Mouse (Mus musculus) cerebellum, postnatal 10 days (tissue): Measurements from ENCODE around the gene Vstm2b.

Experiments used
- DNase-seq, 2 experiments: peaks; one replicate each; pipeline ENCODE4 v3.0.0; 2021; ENCODE audit warnings: mixed read lengths in 2 of 2

Vstm2b gene

DNA sequence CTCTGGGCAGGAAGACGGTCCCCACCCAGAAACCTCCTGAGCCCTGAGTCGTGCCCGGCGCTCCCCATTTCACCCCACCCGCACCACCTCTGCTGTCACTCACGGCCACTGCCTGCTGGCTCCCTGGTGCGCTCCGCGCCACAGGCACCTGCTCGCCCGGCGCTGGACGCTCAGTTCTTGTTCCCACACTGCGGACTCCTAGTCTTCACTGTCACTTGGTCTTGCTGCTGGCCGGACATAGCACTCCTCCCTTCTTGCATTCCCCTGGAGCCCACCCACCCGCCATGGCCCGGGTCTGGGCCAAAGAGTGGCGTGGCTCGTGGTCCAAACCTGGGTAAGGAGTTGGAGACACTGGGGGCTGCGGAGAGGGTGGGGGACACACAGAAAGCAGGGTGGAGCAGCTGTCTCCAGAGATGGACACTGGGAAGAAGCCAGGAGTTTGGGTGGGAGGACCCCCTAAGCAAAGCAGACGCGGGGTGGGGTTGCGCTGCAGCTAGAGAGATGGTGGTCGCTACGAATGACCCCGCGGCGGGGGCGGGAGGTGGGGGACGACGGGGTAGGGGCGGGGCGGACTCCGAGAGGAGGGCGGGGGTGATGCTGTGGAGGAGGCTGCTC is at the start of gene Vstm2b:
Vstm2b (plus strand) TSS at position 233 of the 615 bp plus-strand sequence.
- DNase-seq = peak in 1 of 2 experiments; percentile 34

DNA sequence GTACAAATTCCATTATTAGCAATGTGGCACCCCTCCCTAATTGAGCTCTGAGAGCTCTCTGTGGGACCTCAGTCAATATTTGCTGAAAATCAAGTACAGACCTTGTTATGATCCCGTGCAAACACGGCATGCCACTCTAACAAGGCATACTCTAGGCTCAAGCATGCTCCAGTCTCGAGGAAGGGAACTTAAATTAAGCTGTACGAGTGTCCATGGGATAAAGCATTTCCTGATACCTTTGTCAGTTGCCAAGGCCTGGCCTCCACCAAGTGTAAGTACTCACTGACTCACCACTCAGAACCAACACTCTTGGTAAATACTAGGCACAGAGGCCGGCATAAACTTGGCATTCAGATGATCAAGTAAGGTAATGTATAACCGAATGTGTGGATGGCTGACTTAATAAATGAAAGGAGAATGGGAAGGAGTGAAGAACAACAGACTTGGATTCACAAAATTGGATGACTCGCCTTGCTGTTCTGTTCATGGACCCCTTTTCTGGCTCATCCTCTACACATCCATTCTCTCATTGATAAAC is 42.0 kb upstream of the Vstm2b start:
- no peak for DNase-seq

DNA sequence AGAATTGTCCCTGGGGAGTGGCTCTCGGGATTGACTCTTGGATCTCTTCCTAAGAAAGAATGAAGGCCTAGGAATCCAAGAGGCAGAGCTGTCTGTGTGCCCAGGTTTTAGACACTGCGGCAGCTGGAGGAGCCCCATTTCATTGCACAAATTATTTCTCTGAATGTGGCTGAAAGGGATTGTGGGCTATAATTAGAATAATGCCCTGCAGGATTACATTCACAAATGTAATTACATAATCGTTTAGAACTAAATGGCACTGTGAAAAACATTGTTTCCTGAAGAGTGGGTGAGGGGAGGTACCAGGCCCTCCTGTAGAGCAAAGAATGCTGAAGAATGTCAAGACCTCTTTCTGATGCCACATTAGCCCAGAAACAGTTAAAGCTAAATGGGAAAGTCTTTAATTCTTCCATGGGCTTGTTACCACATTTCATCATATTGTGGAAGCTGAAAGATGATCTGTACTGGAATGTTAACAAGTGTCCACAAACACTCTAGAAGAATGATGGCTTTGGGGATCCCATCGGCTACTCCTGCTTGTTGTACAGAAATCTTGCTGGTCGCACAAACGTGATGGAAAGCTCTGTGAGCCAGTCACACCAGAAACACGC is 24.6 kb upstream of the Vstm2b start:
- DNase-seq = peak; percentile 30 to 40

DNA sequence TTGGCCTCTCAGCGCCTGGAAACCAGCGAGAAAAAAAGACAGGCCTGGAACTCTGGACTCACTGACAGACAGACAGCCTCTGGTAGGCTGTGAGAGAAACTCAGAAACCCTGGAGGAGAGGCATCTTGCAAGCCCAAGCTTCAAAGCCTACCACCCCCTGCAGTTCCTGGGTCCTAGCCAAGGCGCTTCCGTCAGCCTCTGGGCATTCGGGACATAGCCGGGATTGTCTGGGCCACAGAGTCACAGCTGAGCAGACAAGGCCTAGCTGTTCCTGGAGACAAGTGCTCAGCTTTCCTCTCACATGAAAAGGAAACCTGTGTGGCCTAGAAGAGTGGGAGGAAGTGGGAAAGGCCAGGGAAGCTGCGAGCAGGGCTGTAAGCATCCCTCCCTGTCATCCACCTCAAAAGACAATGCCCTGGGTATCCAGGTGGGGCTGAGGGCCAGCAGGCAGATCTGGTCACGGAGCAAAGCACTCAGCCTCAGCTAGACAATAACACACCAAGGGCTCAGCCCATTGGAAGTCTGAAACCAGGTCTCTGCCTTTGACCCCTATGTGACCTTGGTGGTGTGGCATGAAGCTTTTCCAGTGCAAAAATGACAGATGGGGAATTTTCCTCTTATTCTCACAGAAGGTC is 13.2 kb upstream of the Vstm2b start:
- DNase-seq = peak; percentile 85 to 89

DNA sequence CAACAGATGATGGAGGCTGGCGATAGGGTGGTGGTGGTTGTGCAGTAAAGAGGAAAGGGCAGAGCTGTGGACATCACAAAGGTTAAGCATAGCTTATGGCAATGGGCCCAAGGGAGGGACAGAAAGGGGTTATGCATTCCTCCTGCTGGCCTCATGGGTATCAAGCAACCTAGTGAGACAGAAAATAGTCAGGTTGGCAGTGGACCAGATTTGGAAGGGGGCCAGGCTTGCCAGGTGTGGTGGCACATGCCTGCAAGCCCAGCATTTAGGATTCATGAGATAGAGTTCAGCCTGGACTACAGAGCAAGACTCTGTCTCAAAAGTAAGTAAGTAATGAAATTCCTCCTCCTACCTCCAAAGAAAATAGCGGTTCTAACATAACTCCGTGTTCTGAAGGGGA is 9.8 kb upstream of the Vstm2b start:
- peak; percentile 76 to 77 for DNase-seq

DNA sequence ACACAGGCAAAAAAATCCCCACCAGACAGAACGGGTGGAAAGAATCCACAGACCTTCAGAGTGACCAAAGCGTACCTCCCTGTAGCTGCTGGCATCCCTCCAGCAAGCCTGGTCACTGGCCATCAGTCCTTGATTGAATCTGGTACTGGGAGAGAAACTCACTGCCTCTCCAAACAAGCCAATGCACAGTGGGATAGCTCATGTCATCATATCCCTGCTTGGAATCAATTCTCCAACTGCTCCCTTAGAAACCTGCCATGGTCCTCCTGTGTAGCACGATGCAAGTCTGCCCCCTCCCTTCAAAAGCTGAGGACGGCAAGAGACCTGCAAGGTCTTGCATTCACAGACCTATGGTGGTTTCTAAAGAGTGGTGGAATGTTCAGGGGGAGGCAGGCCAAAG is 1.2 kb upstream of the Vstm2b start:
- peak; percentile 73 to 77 for DNase-seq

DNA sequence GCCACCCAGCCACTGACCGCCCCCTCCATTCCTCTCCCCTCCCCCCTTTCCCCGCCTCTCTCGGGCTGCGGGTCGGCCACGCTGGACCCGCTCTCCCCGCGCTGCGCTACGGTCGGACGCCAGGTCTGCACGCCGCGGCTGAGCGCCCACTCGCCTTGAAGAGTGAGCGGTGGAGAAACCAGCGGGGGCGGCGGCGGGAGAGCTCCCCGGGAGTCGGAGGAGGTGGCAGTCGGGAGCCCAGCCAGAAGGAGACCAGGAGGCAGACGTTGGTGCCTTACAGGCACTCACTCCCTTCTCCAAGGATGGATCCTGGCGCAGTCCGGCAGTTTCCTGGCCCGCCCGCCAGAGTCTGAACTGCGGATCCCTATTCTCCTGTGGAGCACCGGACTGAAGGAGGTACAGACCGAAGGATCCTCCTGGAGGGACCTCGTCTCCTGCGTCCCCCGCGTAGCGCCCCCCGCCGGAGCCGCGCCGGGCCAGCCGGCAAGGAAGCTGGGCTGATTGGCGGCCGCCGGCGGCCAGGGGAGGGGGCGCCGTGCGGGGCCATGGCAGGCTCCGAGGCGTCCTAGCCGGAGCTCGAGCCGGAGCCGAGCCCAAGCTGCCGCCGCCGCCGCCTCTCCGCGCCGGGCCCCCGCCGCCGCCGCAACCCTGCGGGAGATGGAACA is 715 bp downstream of the Vstm2b start:
- peak; percentile 53 to 60 for DNase-seq

DNA sequence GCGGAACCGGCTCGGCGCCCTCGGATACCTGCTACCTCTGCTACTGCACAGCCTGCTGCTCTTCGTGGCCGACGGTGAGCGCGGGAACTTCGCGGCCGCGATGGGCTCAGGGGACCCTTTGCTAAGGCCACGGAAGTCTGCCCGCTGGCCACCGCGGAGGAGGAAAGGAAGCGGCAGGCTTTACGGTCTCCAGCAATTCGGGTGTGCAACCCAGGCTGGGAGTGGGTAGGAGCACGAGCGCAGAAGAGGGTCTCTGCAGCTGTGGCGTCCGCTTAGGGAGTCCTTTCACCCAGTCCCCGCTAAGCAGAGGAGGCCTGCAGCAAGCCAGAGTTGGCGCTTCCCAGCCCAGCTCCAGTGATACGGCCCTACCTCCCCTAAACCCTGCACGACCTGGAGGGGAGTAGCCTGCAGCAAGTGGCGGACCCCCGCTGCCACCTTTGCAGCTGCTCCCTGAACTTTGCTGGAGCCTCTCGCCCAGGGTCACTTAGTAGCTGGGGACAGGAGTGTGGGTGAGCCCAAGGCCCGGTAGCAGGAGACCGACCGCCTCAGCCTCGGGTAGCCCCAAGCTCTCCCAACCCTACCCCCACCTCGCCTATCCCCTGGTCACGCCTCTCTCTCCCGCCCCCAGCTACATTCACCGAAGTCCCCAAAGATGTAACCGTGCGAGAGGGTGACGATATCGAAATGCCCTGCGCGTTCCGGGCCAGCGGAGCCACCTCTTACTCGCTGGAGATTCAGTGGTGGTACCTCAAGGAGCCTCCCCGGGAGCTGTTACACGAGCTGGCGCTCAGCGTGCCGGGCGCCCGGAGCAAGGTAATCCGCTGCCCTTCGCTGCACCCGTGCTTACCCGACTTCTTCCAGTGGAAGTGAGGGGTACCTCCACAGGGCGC is 1.5 kb downstream of the Vstm2b start:
- DNase-seq = peak; percentile 39 to 48

DNA sequence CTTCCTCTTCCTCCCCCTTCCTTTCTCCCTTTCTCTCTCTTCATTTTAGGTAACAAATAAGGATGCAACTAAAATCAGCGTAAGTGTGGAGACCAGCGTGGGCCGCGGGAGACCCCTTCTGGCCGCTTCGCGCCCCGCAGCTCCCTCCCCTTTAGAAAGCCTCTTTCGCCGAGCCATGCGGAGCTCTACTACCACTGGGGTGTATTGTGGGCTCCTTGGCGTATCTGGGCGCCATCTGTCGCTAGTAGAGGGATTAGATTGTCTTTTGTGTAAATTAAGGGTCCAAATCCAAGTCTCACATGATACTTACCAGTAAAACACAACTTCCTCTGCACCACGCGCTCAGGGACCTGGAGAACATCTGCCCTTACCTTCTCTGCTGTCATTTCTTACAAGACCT is 3.1 kb downstream of the Vstm2b start:
- DNase-seq = peak; percentile 89 to 92

DNA sequence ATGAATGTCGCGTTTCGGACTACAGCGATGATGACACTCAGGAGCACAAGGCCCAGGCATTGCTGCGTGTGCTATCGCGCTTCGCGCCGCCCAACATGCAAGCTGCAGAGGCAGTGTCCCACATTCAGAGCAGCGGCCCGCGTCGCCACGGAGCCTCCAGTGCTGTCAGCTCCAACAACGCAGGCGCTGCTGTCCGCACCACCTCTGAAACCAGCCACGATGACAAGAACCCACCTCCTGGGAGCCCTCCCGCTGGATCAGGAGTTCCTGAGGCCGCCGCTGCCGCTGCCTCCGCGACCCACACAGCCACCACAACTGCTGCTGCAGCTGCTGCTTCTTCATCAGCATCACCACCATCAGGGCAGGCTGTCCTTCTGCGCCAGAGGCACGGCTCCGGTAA is 4.4 kb downstream of the Vstm2b start:
- DNase-seq = peak; percentile 29 to 34

DNA sequence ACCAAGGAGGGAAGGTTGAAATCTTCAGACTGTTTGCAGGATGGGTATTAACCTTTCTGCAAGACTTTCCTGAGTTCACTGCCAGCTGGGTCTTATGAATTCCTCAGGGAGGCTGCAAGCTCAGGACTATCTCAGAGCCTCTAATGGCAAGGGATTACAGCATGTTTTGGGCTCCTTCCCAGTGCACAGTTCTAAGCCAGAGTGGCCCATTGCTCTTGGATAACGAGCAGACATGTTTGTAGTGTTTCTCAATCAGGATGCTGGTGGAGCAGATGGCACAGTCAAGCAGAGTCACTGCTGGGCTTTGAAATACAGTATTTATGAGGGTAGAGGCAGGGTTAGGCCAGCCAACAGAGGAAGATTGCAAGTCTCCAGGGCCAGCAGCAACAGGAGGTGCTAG is 8.4 kb downstream of the Vstm2b start:
- DNase-seq = peak; percentile 71 to 74

DNA sequence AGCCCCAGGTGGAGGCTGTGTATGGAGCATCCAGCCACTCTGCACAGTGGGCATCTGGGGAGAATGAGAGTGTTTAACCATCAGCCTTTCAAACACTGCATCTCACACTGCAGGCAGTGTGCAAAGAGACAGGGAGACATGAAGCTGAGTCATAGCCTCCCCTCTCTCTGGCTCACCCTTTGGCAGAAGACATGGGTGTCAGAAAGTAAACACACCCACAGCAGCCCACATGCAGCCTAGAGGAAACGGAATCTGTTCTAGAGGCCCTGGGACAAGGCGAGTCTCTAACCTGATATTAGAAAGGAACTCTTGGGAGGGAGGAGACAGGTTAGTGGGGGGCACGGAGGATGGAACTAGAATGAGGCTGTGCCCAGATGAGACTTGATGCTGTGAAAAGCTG is 18.6 kb downstream of the Vstm2b start:
- no peak for DNase-seq

DNA sequence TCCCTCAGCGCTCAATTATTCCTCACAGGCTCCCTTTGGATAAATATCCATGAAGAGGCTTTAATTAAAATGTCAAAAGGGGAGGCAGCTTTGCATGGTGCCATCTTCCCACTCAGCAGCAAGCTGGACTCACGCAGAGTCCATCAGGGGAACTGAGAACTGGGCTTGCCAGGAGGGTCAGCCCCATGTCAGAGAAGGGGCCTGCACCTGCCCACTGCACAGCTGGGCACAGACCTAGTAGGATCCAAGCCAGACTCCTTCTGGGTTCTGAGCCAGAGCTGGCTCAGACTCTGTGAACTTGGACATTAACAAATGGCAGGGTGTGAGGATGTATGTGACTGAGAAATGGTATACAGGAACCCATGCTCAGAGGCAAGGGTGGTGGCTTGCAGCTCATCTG is 22.0 kb downstream of the Vstm2b start:
- peak; percentile 60 to 77 for DNase-seq

DNA sequence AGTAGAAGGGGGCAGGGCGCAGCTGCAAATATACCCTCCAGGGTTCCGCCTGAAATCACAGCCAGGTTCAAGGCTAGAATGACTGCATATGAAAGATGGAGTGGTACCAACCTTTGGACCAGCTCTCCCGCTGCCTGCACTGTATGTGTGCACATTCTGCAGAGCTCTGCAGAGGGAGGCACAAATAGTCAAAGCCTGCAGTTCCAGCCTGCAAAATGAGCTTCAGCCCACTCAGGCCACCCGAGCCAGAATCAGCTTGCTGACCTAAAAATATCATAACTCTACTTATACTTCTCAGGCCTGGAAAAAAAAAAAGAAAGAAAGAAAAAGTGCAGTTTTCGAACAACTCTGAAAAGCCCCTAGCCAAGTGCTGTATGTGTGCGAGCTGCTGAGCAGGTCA is 23.2 kb downstream of the Vstm2b start:
- no peak for DNase-seq

DNA sequence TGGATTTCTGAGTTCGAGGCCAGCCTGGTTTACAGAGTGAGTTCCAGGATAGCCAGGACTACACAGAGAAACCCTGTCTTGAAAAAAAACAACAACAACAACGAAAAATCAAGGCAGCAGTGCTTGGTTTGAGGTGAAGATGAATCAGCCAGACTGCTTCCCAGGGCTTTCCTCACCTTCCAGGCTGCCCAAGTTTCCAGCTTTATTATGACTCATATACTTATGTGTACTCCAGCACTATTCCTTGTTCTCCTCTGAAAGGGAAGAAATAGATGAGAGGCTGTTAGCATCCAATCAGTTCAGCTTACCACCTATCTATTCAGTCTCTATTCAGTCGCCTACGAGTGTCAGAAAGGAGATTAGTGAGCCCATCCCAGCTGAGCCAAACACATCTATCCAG is 24.7 kb downstream of the Vstm2b start:
- no peak for DNase-seq

DNA sequence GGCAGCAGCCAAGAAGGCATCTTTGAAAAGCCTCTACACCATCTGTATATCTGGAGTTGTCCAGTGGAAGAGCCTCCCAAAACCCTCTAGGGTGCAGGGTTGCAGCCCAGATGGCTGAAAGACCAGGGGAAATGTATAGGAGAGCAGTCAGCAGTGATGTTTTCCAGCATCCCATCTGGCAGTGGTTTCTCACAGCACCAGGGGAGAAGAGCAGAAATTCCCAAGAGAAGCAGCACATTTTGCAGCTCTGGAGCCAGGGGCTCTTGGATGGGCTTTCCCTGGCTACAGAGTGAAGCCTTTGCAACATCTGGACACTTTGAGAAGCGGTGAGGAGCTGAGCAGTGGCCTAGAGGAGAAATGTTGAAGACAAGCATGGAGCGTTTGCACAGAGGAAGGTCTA is 30.3 kb downstream of the Vstm2b start:
- DNase-seq = peak in 1 of 2 experiments; percentile 22

DNA sequence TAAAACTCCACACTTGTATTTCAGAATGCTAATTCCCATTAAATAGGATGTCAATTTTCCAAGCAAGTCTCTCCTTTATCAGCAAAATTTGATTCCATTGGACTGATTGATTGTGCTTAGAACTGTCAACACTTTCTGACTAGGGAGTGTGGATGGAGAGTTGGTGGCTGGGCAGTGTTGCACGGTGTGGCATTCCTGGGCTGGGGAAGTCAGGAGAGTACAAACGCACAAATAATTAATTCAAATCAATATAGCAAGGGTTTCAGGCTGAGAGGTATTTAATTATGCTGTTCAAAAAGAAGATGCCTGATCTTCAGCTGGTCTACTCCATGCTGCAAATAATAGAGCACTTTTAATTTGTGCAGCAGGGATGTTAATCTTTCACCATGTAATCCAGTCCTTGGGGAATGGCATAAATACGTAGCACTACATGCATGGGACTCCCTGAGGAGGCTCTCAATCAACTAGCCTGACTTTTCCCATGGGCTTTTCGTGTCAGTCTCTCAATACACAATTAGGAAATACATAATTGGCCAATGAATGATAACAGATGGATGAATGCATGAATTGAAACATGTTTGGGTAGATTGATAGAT is 38.6 kb downstream of the Vstm2b start:
- no peak for DNase-seq

DNA sequence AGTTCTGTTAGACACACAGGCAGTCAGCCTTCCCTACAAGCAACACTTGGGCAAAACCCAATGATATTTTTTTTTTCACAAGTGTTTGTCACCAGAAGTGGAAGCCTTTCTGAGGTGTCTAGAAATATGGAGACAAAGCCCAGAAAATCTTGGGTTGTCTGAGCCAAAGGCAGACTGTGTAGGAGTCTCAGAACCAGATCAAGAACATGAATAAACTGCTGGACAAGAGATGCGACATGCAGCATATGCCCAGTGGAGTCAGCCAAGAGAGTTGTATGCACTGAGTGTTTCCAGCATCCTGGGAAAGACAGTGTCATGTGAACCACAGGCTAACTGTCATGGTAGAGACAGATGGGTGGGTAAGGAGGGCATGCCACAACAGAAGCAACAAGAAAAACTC is 41.2 kb downstream of the Vstm2b start:
- DNase-seq = no peak

DNA sequence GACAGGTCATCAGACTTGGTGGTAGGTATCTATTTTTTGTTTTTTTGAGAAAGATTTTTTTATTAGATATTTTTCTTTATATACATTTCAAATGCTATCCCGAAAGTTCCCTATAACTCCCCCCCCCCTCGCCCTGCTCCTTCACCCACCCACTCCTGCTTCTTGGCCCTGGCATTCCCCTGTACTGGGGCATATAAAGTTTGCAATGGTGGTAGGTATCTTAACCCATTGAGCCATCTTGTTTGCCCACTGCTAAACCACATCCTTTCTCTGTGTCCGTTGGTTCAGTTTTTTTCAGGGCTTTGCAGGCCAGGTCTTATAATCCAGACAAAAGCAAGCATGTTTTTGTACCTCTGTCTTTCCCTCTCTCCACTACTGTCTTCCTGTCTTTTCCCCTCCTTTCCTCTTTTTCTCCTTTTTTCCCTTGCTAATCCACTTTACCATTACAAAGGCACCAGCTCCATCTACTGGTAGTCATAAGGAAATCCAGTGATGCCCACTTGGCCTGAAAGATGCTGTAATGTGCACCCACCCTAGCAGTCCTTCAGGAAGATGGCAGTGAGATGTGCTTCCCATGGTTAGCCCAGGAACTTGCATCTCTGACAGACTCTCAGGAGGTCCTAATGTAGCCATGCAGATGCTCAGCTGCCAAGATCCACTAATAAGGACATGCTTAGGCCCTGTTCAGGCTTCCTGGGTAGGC is 44.3 kb downstream of the Vstm2b start:
- peak; percentile 50 to 71 for DNase-seq
